Comparison of ENCODE assay signal across 9 mouse cellular contexts in genomic region chr19:7103993-7104401, GRCm38 (mm10). TPM values are rescaled to one million over a fixed set of nuclear protein-coding genes. Genes with fewer than 3 reads are reported as not detected.
DNase-seq lines count a peak whose midpoint lies in the region; ATAC-seq lines count a peak whose summit lies in the region.
"Had no signal": no experiment of that assay in that cellular context is flagged by ENCODE, and none has a peak within 500 bp of the region (broad histone marks: within the 10 kb centered on the region; RNA-seq: fewer than 3 reads in every experiment).

No protein-coding gene starts in this region.

- H3K4me2 ChIP-seq in lung, embryonic 15.5 days, result peak overlapping the region; percentile 46
- peak overlapping the region; percentile 37 for H3K4me2 ChIP-seq in limb, embryonic 11.5 days (ENCODE audit: low read depth, severe bottlenecking)
- peak overlapping the region; percentile 27 for H3K4me2 ChIP-seq in neural tube, embryonic 12.5 days (replicated peaks)

- no peaks in the 10 kb centered on the region for H3K36me3 ChIP-seq in lung, embryonic 15.5 days
- no peaks in the 10 kb centered on the region for H3K36me3 ChIP-seq in limb, embryonic 11.5 days (ENCODE audit: control insufficient read depth, insufficient read depth, low read length)
- no peaks in the 10 kb centered on the region for H3K36me3 ChIP-seq in neural tube, embryonic 12.5 days
- H3K36me3 ChIP-seq: G1E had no signal

- peak overlapping the region; percentile 9; the same call in 1 of the 2 replicates for H3K4me3 ChIP-seq in lung, embryonic 15.5 days
- H3K4me3 ChIP-seq in limb, embryonic 11.5 days (ENCODE audit: low read depth, low read length), result peak overlapping the region; percentile 9; the same call in 1 of the 2 replicates
- no peak overlapping the region for H3K4me3 ChIP-seq in neural tube, embryonic 12.5 days

- ATAC-seq in lung, embryonic 15.5 days (ENCODE audit: borderline replicate concordance, extremely low read depth, low FRiP score, low TSS enrichment), result peak; percentile 53; the same call in 1 of the 2 replicates
- ATAC-seq in limb, embryonic 11.5 days (ENCODE audit: insufficient number of reproducible peaks, low FRiP score, low TSS enrichment, low read depth), result no peak
- peak; percentile 75 for ATAC-seq in neural tube, embryonic 12.5 days (ENCODE audit: low FRiP score, low read depth)
- no peak for ATAC-seq in megakaryocyte progenitor cell, adult 5-6 weeks (replicated peaks; ENCODE audit: poor library complexity)
- ATAC-seq in megakaryocyte-erythroid progenitor cell, adult 5-6 weeks (replicated peaks; ENCODE audit: low FRiP score, low TSS enrichment, poor library complexity, severe bottlenecking), result no peak

- intact Hi-C loops in gastrocnemius, postnatal 36 days (cut with DNase I), result no loop called here

- DNase-seq in lung, postnatal 25 days (ENCODE audit: low spot score), result no peak
- DNase-seq in gastrocnemius, postnatal 36 days, result peak; percentile 38 to 52
- DNase-seq in limb, embryonic 11.5 days (ENCODE audit: low spot score), result peak; percentile 76
- no peak for DNase-seq in urinary bladder, postnatal 25 days (ENCODE audit: low spot score)

- WGBS in lung, embryonic 15.5 days, result 16% methylated on average over 19 of the region's 19 CpGs
- 5% methylated on average over 19 of the region's 19 CpGs for WGBS in limb, embryonic 11.5 days
- WGBS in neural tube, embryonic 12.5 days, result 4% methylated on average over 19 of the region's 19 CpGs

- H3K27ac ChIP-seq in lung, embryonic 15.5 days, result 0 out of 2 replicates have a peak overlapping the region, but pooled peaks have one; percentile 35
- peak overlapping the region; percentile 26; the same call in 1 of the 2 replicates for H3K27ac ChIP-seq in limb, embryonic 11.5 days (replicated peaks; ENCODE audit: low read depth, low read length)
- peak overlapping the region; percentile 54; the same call in 1 of the 2 replicates for H3K27ac ChIP-seq in neural tube, embryonic 12.5 days

- H3K9ac ChIP-seq in lung, embryonic 15.5 days, result 0 out of 2 replicates have a peak overlapping the region, but pooled peaks have one; percentile 6
- peak overlapping the region; percentile 43; the same call in 1 of the 2 replicates for H3K9ac ChIP-seq in limb, embryonic 11.5 days (ENCODE audit: low read length)
- H3K9ac ChIP-seq in neural tube, embryonic 12.5 days, result peak overlapping the region; percentile 33; the same call in 1 of the 2 replicates

- H3K4me1 ChIP-seq in lung, embryonic 15.5 days, result peaks cover 23% of the 10 kb centered on the region
- peaks cover 22% of the 10 kb centered on the region for H3K4me1 ChIP-seq in limb, embryonic 11.5 days (ENCODE audit: control insufficient read depth, insufficient read depth, low read length)
- H3K4me1 ChIP-seq in neural tube, embryonic 12.5 days, result peaks cover 52% of the 10 kb centered on the region

- H3K27me3 ChIP-seq in lung, embryonic 15.5 days, result peaks cover 6% of the 10 kb centered on the region; the same call in 1 of the 2 replicates
- H3K27me3 ChIP-seq in limb, embryonic 11.5 days (ENCODE audit: control insufficient read depth, insufficient read depth, low read length), result peaks cover 5% of the 10 kb centered on the region; the same call in 1 of the 2 replicates
- H3K27me3 ChIP-seq in neural tube, embryonic 12.5 days (replicated peaks), result peaks cover 40% of the 10 kb centered on the region

- H3K9me3 ChIP-seq in lung, embryonic 15.5 days, result no peaks in the 10 kb centered on the region
- no peaks in the 10 kb centered on the region for H3K9me3 ChIP-seq in limb, embryonic 11.5 days (ENCODE audit: control insufficient read depth, low read length)
- H3K9me3 ChIP-seq in neural tube, embryonic 12.5 days, result no peaks in the 10 kb centered on the region
- H3K9me3 ChIP-seq: G1E had no signal

RNA-seq across cellular contexts. Expression of gene Flrt1, which starts 1.5 kb away (rescaled TPM):
- 0.91 and 1.4 TPM in 2 replicates for polyA plus RNA-seq in lung, embryonic 15.5 days (2015; fragmentation: Nextera tagmentation; extraction: Ambion mirVana)
- under 1 TPM; 0.36 to 0.49 TPM for total RNA-seq in gastrocnemius, postnatal 36 days (2021)
- polyA plus RNA-seq in limb, embryonic 11.5 days (2014; fragmentation: Nextera tagmentation; extraction: Ambion mirVana), result 3.0 and 3.9 TPM in 2 replicates
- 7.0 and 9.9 TPM in 2 replicates for polyA plus RNA-seq in neural tube, embryonic 12.5 days (2016; fragmentation: Nextera tagmentation; extraction: Ambion mirVana)
- total RNA-seq in megakaryocyte progenitor cell, adult 5-6 weeks (2015), result not detected in 2 replicates
- not detected in 2 replicates for total RNA-seq in megakaryocyte progenitor cell, adult 5-6 weeks (2017)
- total RNA-seq in megakaryocyte-erythroid progenitor cell, adult 5-6 weeks (2014; fragmentation: Nextera tagmentation), result not detected in 2 replicates
- not detected in 2 replicates for total RNA-seq in megakaryocyte-erythroid progenitor cell, adult 5-6 weeks (2017)
- polyA plus RNA-seq: G1E had no signal

RNA-seq across cellular contexts. Expression of gene Macrod1, which starts 47.4 kb away (rescaled TPM):
- 14.2 and 14.3 TPM in 2 replicates for polyA plus RNA-seq in lung, embryonic 15.5 days (2015; fragmentation: Nextera tagmentation; extraction: Ambion mirVana)
- 100 to 1,000 TPM; 240 to 280 TPM for total RNA-seq in gastrocnemius, postnatal 36 days (2021)
- polyA plus RNA-seq in limb, embryonic 11.5 days (2014; fragmentation: Nextera tagmentation; extraction: Ambion mirVana), result 4.1 and 5.8 TPM in 2 replicates
- polyA plus RNA-seq in neural tube, embryonic 12.5 days (2016; fragmentation: Nextera tagmentation; extraction: Ambion mirVana), result 3.4 and 5.2 TPM in 2 replicates
- 12.7 and 17.6 TPM in 2 replicates for total RNA-seq in megakaryocyte progenitor cell, adult 5-6 weeks (2015)
- total RNA-seq in megakaryocyte progenitor cell, adult 5-6 weeks (2017), result 0.68 and 3.7 TPM in 2 replicates
- 19.1 and 25.9 TPM in 2 replicates for total RNA-seq in megakaryocyte-erythroid progenitor cell, adult 5-6 weeks (2014; fragmentation: Nextera tagmentation)
- total RNA-seq in megakaryocyte-erythroid progenitor cell, adult 5-6 weeks (2017), result 6.1 and 10.3 TPM in 2 replicates
- total RNA-seq: G1E had no signal

Comparison
In these comparisons a context has a peak if more than half of its experiments do, and no peak if none do; other contexts are left out.
1. ATAC-seq: peak in lung, embryonic 15.5 days (single experiment) and neural tube, embryonic 12.5 days (single experiment); none in limb, embryonic 11.5 days (single experiment), megakaryocyte progenitor cell, adult 5-6 weeks (single experiment) and megakaryocyte-erythroid progenitor cell, adult 5-6 weeks (single experiment).
2. DNase-seq: peak in gastrocnemius, postnatal 36 days (2 of 2) and limb, embryonic 11.5 days (single experiment); none in lung, postnatal 25 days (single experiment) and urinary bladder, postnatal 25 days (single experiment).
3. RNA of gene Macrod1, which starts 47.4 kb away (total RNA-seq): 240 to 280 TPM in gastrocnemius, postnatal 36 days; 6.1 to 25.9 TPM in megakaryocyte-erythroid progenitor cell, adult 5-6 weeks and 0.68 to 17.6 TPM in megakaryocyte progenitor cell, adult 5-6 weeks; every median in the first group is over 4 times any median in the second.
4. Peak in every context shown above with its lines, with median percentiles within 50 percentile points of each other: H3K27ac ChIP-seq, H3K4me2 ChIP-seq and H3K9ac ChIP-seq.